Mouse (Mus musculus): ENCODE results near the gene Ccdc141.

- TF ChIP-seq CTCF (conservative IDR thresholded peaks at IDR 0.05; ENCODE audit: insufficient read depth, insufficient read length, low read depth, low read length) (no peak), POLR2A (IDR thresholded peaks at IDR 0.05; ENCODE audit: low read depth, low read length) (no peak)
These were observed 89.8 kb downstream of the Ccdc141 start for GRCm38 (mm10) chr2:77080657-77081056.

All from kidney, adult 2 months (tissue).